Mouse (Mus musculus): ENCODE results near the gene Lcat. TPM values are rescaled to one million over a fixed set of nuclear protein-coding genes. Genes with fewer than 3 reads are reported as not detected.

Gene Lcat
- polyA plus RNA-seq, 1 experiment from 2014 or later, result 1.2 TPM

GRCm38 (mm10) chr8:105933762-105934161, 9.4 kb downstream of the Lcat start, which contains the start of gene Ctrl:
Gene Ctrl (minus strand): TSS chr8:105933862.
- 83% methylated on average over 2 of the region's 2 CpGs for WGBS

GRCm38 (mm10) chr8:105932525-105932924, 10.7 kb downstream of the Lcat start:
- Histone ChIP-seq H3K9ac (ENCODE audit: low read length) (no peak overlapping the region), H3K4me2 (ENCODE audit: low read length) (no peak overlapping the region), H3K27ac (replicated peaks in 1 of 2; ENCODE audit: control insufficient read depth in 1 of 2, insufficient read depth in 1 of 2, low read depth in 2 of 2, low read length in 2 of 2) (no peak overlapping the region), H3K9me3 (ENCODE audit: control insufficient read depth, low read length) (no peaks in the 10 kb centered on the region), H3K4me3 (ENCODE audit: control insufficient read depth in 1 of 2, insufficient read depth in 1 of 2, low read depth in 1 of 2, low read length in 2 of 2) (no peak overlapping the region), H3K4me1 (ENCODE audit: control insufficient read depth in 2 of 2, insufficient read depth in 2 of 2, low read length in 2 of 2) (peaks cover 3 to 9% of the 10 kb centered on the region in 2 experiments), H3K36me3 (ENCODE audit: control insufficient read depth, insufficient read depth, low read length) (peaks cover 46% of the 10 kb centered on the region), H3K27me3 (ENCODE audit: control insufficient read depth, insufficient read depth, low read length) (no peaks in the 10 kb centered on the region)
- ATAC-seq (ENCODE audit: insufficient number of reproducible peaks, insufficient read depth, low FRiP score, low read depth), result no peak
- WGBS, result 90% methylated on average over 11 of the region's 11 CpGs

More at GRCm38 (mm10) chr8:105933762-105934161, 9.4 kb downstream of the Lcat start, which contains the start of gene Ctrl:
- Histone ChIP-seq H3K4me2 (ENCODE audit: low read length) (no peak within 1 kb of the TSS), H3K9ac (ENCODE audit: low read length) (no peak within 1 kb of the TSS), H3K9me3 (ENCODE audit: control insufficient read depth, low read length) (no peaks in the 10 kb centered on the region), H3K27ac (replicated peaks in 1 of 2; ENCODE audit: control insufficient read depth in 1 of 2, insufficient read depth in 1 of 2, low read depth in 2 of 2, low read length in 2 of 2) (no peak within 1 kb of the TSS), H3K36me3 (ENCODE audit: control insufficient read depth, insufficient read depth, low read length) (peaks cover 43% of the 10 kb centered on the region), H3K27me3 (ENCODE audit: control insufficient read depth, insufficient read depth, low read length) (no peaks in the 10 kb centered on the region), H3K4me1 (ENCODE audit: control insufficient read depth in 2 of 2, insufficient read depth in 2 of 2, low read length in 2 of 2) (peaks cover 3 to 13% of the 10 kb centered on the region in 2 experiments), H3K4me3 (ENCODE audit: control insufficient read depth in 1 of 2, insufficient read depth in 1 of 2, low read depth in 1 of 2, low read length in 2 of 2) (no peak within 1 kb of the TSS)
- no peak for ATAC-seq (ENCODE audit: insufficient number of reproducible peaks, insufficient read depth, low FRiP score, low read depth)

GRCm38 (mm10) chr8:105931271-105931670, 11.9 kb downstream of the Lcat start:
- Histone ChIP-seq H3K27me3 (ENCODE audit: control insufficient read depth, insufficient read depth, low read length) (no peaks in the 10 kb centered on the region), H3K9me3 (ENCODE audit: control insufficient read depth, low read length) (no peaks in the 10 kb centered on the region)
- 87% methylated on average over 3 of the region's 3 CpGs for WGBS

GRCm38 (mm10) chr8:105930602-105931001, 12.6 kb downstream of the Lcat start:
- Histone ChIP-seq H3K9ac (ENCODE audit: low read length) (no peak overlapping the region; the same call in 1 of the 2 replicates), H3K27me3 (ENCODE audit: control insufficient read depth, insufficient read depth, low read length) (no peaks in the 10 kb centered on the region), H3K4me1 (ENCODE audit: control insufficient read depth in 2 of 2, insufficient read depth in 2 of 2, low read length in 2 of 2) (no peaks in the 10 kb centered on the region), H3K4me2 (ENCODE audit: low read length) (no peak overlapping the region), H3K4me3 (ENCODE audit: control insufficient read depth in 1 of 2, insufficient read depth in 1 of 2, low read depth in 1 of 2, low read length in 2 of 2) (no peak overlapping the region), H3K36me3 (ENCODE audit: control insufficient read depth, insufficient read depth, low read length) (peaks cover 44% of the 10 kb centered on the region), H3K9me3 (ENCODE audit: control insufficient read depth, low read length) (no peaks in the 10 kb centered on the region), H3K27ac (replicated peaks in 1 of 2; ENCODE audit: control insufficient read depth in 1 of 2, insufficient read depth in 1 of 2, low read depth in 2 of 2, low read length in 2 of 2) (no peak overlapping the region)
- ATAC-seq (ENCODE audit: insufficient number of reproducible peaks, insufficient read depth, low FRiP score, low read depth), result 0 out of 2 replicates have a peak, but pooled peaks have one; percentile 4
- 14% methylated on average over 8 of the region's 8 CpGs for WGBS

More at GRCm38 (mm10) chr8:105931271-105931670, 11.9 kb downstream of the Lcat start:
- H3K4me2 ChIP-seq (ENCODE audit: low read length), result no peak overlapping the region
- H3K27ac ChIP-seq (replicated peaks in 1 of 2; ENCODE audit: control insufficient read depth in 1 of 2, insufficient read depth in 1 of 2, low read depth in 2 of 2, low read length in 2 of 2), result no peak overlapping the region
- H3K4me1 ChIP-seq (ENCODE audit: control insufficient read depth in 2 of 2, insufficient read depth in 2 of 2, low read length in 2 of 2), result peaks cover 0 to 6% of the 10 kb centered on the region in 2 experiments; a peak in 3 of 4 replicates
- peaks cover 46% of the 10 kb centered on the region for H3K36me3 ChIP-seq (ENCODE audit: control insufficient read depth, insufficient read depth, low read length)
- H3K9ac ChIP-seq (ENCODE audit: low read length), result no peak overlapping the region
- H3K4me3 ChIP-seq (ENCODE audit: control insufficient read depth in 1 of 2, insufficient read depth in 1 of 2, low read depth in 1 of 2, low read length in 2 of 2), result no peak overlapping the region
- no peak for ATAC-seq (ENCODE audit: insufficient number of reproducible peaks, insufficient read depth, low FRiP score, low read depth)

- H3K36me3 ChIP-seq (ENCODE audit: control insufficient read depth, insufficient read depth, low read length), result peaks cover 23% of the 10 kb centered on the region
- H3K9me3 ChIP-seq (ENCODE audit: control insufficient read depth, low read length), result no peaks in the 10 kb centered on the region
- H3K4me3 ChIP-seq (ENCODE audit: control insufficient read depth in 1 of 2, insufficient read depth in 1 of 2, low read depth in 1 of 2, low read length in 2 of 2), result no peak overlapping the region
- H3K27ac ChIP-seq (replicated peaks in 1 of 2; ENCODE audit: control insufficient read depth in 1 of 2, insufficient read depth in 1 of 2, low read depth in 2 of 2, low read length in 2 of 2), result no peak overlapping the region
- WGBS, result 71% methylated on average over 3 of the region's 3 CpGs
- H3K4me1 ChIP-seq (ENCODE audit: control insufficient read depth in 2 of 2, insufficient read depth in 2 of 2, low read length in 2 of 2), result peaks cover 3% of the 10 kb centered on the region in 2 experiments; a peak in 2 of 4 replicates
- H3K9ac ChIP-seq (ENCODE audit: low read length), result no peak overlapping the region
- no peaks in the 10 kb centered on the region for H3K27me3 ChIP-seq (ENCODE audit: control insufficient read depth, insufficient read depth, low read length)
- H3K4me2 ChIP-seq (ENCODE audit: low read length), result no peak overlapping the region
- ATAC-seq (ENCODE audit: insufficient number of reproducible peaks, insufficient read depth, low FRiP score, low read depth), result no peak
Observed at GRCm38 (mm10) chr8:105925123-105925522, 18.1 kb downstream of the Lcat start.

- Histone ChIP-seq H3K9ac (ENCODE audit: low read length) (no peak overlapping the region), H3K4me3 (ENCODE audit: control insufficient read depth in 1 of 2, insufficient read depth in 1 of 2, low read depth in 1 of 2, low read length in 2 of 2) (no peak overlapping the region), H3K36me3 (ENCODE audit: control insufficient read depth, insufficient read depth, low read length) (peaks cover 33% of the 10 kb centered on the region), H3K4me1 (ENCODE audit: control insufficient read depth in 2 of 2, insufficient read depth in 2 of 2, low read length in 2 of 2) (peaks cover 2 to 3% of the 10 kb centered on the region in 2 experiments; a peak in 2 of 4 replicates), H3K27ac (replicated peaks in 1 of 2; ENCODE audit: control insufficient read depth in 1 of 2, insufficient read depth in 1 of 2, low read depth in 2 of 2, low read length in 2 of 2) (no peak overlapping the region), H3K27me3 (ENCODE audit: control insufficient read depth, insufficient read depth, low read length) (no peaks in the 10 kb centered on the region), H3K9me3 (ENCODE audit: control insufficient read depth, low read length) (no peaks in the 10 kb centered on the region), H3K4me2 (ENCODE audit: low read length) (no peak overlapping the region)
- WGBS, result 69% methylated on average over 3 of the region's 3 CpGs
- no peak for ATAC-seq (ENCODE audit: insufficient number of reproducible peaks, insufficient read depth, low FRiP score, low read depth)
Observed at GRCm38 (mm10) chr8:105919390-105919789, 23.8 kb downstream of the Lcat start.

- Histone ChIP-seq H3K27ac (replicated peaks in 1 of 2; ENCODE audit: control insufficient read depth in 1 of 2, insufficient read depth in 1 of 2, low read depth in 2 of 2, low read length in 2 of 2) (peak overlapping the region; percentile 72 to 92), H3K4me1 (ENCODE audit: control insufficient read depth in 2 of 2, insufficient read depth in 2 of 2, low read length in 2 of 2) (peaks cover 2 to 8% of the 10 kb centered on the region in 2 experiments; a peak in 1 of 4 replicates), H3K9me3 (ENCODE audit: control insufficient read depth, low read length) (no peaks in the 10 kb centered on the region), H3K27me3 (ENCODE audit: control insufficient read depth, insufficient read depth, low read length) (no peaks in the 10 kb centered on the region), H3K9ac (ENCODE audit: low read length) (peak overlapping the region; percentile 98), H3K4me3 (ENCODE audit: control insufficient read depth in 1 of 2, insufficient read depth in 1 of 2, low read depth in 1 of 2, low read length in 2 of 2) (peak overlapping the region; percentile 70 to 93), H3K36me3 (ENCODE audit: control insufficient read depth, insufficient read depth, low read length) (peaks cover 5% of the 10 kb centered on the region; the same call in 1 of the 2 replicates), H3K4me2 (ENCODE audit: low read length) (peak overlapping the region; percentile 75)
- 30% methylated on average over 16 of the region's 16 CpGs for WGBS
- no peak for ATAC-seq (ENCODE audit: insufficient number of reproducible peaks, insufficient read depth, low FRiP score, low read depth)
Observed at GRCm38 (mm10) chr8:105900941-105901616, 42.1 kb downstream of the Lcat start.
